30 mouse cellular contexts compared by ENCODE assay signal in genomic region chr7:144821901-144822300, GRCm38 (mm10). TPM values are rescaled to one million over a fixed set of nuclear protein-coding genes. Genes with fewer than 3 reads are reported as not detected.
"Had no signal": no experiment of that assay in that cellular context is flagged by ENCODE, and none has a peak within 500 bp of the region (broad histone marks: within the 10 kb centered on the region; RNA-seq: fewer than 3 reads in every experiment).

No protein-coding gene starts in this region.

- H3K4me3 ChIP-seq: heart, adult 2 months; heart, embryonic 13.5 days; heart, embryonic 15.5 days; hindbrain, embryonic 12.5 days; kidney, embryonic 15.5 days; layer of hippocampus, adult 2 months; left cerebral cortex, adult 2 months; limb, embryonic 10.5 days; limb, embryonic 12.5 days; liver, embryonic 13.5 days had no signal

- H3K9me3 ChIP-seq: kidney, embryonic 15.5 days; limb, embryonic 10.5 days had no signal

- H3K27ac ChIP-seq: heart, adult 2 months; heart, embryonic 13.5 days; heart, embryonic 15.5 days; hindbrain, embryonic 12.5 days; hindbrain, embryonic 14.5 days; hindbrain, postnatal 0 days; kidney, embryonic 15.5 days; kidney, postnatal 0 days; layer of hippocampus, adult 2 months; left cerebral cortex, adult 2 months; limb, embryonic 10.5 days; limb, embryonic 12.5 days; liver, embryonic 13.5 days had no signal

- H3K4me2 ChIP-seq: heart, embryonic 11.5 days; heart, embryonic 13.5 days; heart, embryonic 15.5 days; hindbrain, embryonic 12.5 days; hindbrain, embryonic 14.5 days; kidney, embryonic 15.5 days; limb, embryonic 12.5 days; liver, embryonic 11.5 days; liver, embryonic 13.5 days had no signal

- H3K36me3 ChIP-seq: heart, embryonic 13.5 days; heart, embryonic 15.5 days; hindbrain, embryonic 12.5 days; kidney, embryonic 15.5 days; limb, embryonic 10.5 days; limb, embryonic 12.5 days; liver, embryonic 13.5 days had no signal

- DNase-seq: gastrocnemius, postnatal 14 days; gastrocnemius, postnatal 36 days; heart, adult 11 months; heart, adult 2 months; heart, postnatal 14 days; heart, postnatal 36 days; kidney, adult 11 months; kidney, adult 2 months; kidney, adult 9 months; kidney, postnatal 25 days; kidney, postnatal 4 days; liver; liver, embryonic 13.5 days had no signal

- ATAC-seq: hindbrain, postnatal 0 days; intestine, embryonic 16.5 days had no signal

- H3K9ac ChIP-seq: heart, embryonic 13.5 days; heart, embryonic 15.5 days; hindbrain, embryonic 12.5 days; hindbrain, embryonic 14.5 days; kidney, embryonic 15.5 days; limb, embryonic 12.5 days; liver, embryonic 13.5 days had no signal

- H3K4me1 ChIP-seq: heart, embryonic 13.5 days; heart, embryonic 15.5 days; kidney, embryonic 15.5 days; limb, embryonic 10.5 days; limb, embryonic 12.5 days; liver, embryonic 13.5 days had no signal

RNA-seq across cellular contexts. Expression of gene Fgf3, which starts 16.0 kb away (rescaled TPM):
- polyA plus RNA-seq: gonadal fat pad, adult 2 months; heart, adult 2 months; heart, embryonic 15.5 days; heart, postnatal 0 days; intestine, embryonic 14.5 days; intestine, embryonic 16.5 days; kidney, adult 2 months; limb, embryonic 12.5 days had no signal

RNA-seq across cellular contexts. Expression of gene Fgf4, which starts 25.3 kb away (rescaled TPM):
- polyA plus RNA-seq: gonadal fat pad, adult 2 months; heart, adult 2 months; heart, embryonic 11.5 days; heart, embryonic 13.5 days; heart, embryonic 15.5 days; heart, postnatal 0 days; hindbrain, embryonic 14.5 days; hindbrain, postnatal 0 days; intestine, embryonic 14.5 days; intestine, embryonic 16.5 days; kidney, adult 2 months; kidney, embryonic 15.5 days; kidney, postnatal 0 days; liver, embryonic 11.5 days; liver, embryonic 13.5 days had no signal
